Mouse (Mus musculus) liver, adult 2 months (tissue): ENCODE results near the gene Abcg5. TPM values are rescaled to one million over a fixed set of nuclear protein-coding genes. Genes with fewer than 3 reads are reported as not detected.

Source experiments
- DNase-seq: peaks from one replicate; pipeline ENCODE4 v3.0.0-alpha.2; 2011; ENCODE audit warnings: low read depth, low spot score; ENCODE audit errors: extremely low read depth
- H3K27ac ChIP-seq: fragments of 200-500 bp; replicated peaks from 2 replicates; pipeline ENCODE4 v1.5.1; 2012; ENCODE audit warnings: low read depth, mild to moderate bottlenecking, control low read depth, inconsistent platforms, low read length; ENCODE audit not compliant: insufficient read depth
- H3K27me3 ChIP-seq: fragments of 200-500 bp; 2 replicates; pipeline ENCODE4 v1.6.1; 2012; ENCODE audit warnings: mild to moderate bottlenecking, moderate library complexity, low read length, inconsistent platforms; ENCODE audit not compliant: control insufficient read depth, insufficient read depth
- H3K36me3 ChIP-seq: fragments of 200-500 bp; 2 replicates; pipeline ENCODE4 v1.6.1; 2012; ENCODE audit warnings: low read length, inconsistent platforms; ENCODE audit not compliant: control insufficient read depth, insufficient read depth
- H3K4me1 ChIP-seq: fragments of 200-500 bp; 2 replicates; pipeline ENCODE4 v1.6.1; 2011; ENCODE audit warnings: low read length; ENCODE audit not compliant: control insufficient read depth, insufficient read depth
- H3K4me3 ChIP-seq: fragments of 200-500 bp; 2 replicates; pipeline ENCODE4 v1.5.1; 2011; ENCODE audit warnings: low read depth, mild to moderate bottlenecking, control low read depth, low read length, moderate library complexity; ENCODE audit not compliant: insufficient read depth
- H3K79me2 ChIP-seq: fragments of 200-500 bp; 2 replicates; pipeline ENCODE4 v1.6.1; 2012; ENCODE audit warnings: inconsistent platforms, mild to moderate bottlenecking, low read length, moderate library complexity; ENCODE audit not compliant: control insufficient read depth, insufficient read depth
- H3K9ac ChIP-seq: fragments of 200-500 bp; 2 replicates; pipeline ENCODE4 v1.6.1; 2012; ENCODE audit warnings: low read depth, mild to moderate bottlenecking, control low read depth, inconsistent platforms, low read length
- CTCF ChIP-seq: fragments of 200-500 bp; IDR thresholded peaks from 2 replicates; pipeline ENCODE4 v1.5.1; 2011; ENCODE audit warnings: low read depth, low read length, control low read depth
- POLR2A ChIP-seq: fragments of 200-500 bp; IDR thresholded peaks from 2 replicates; pipeline ENCODE4 v1.6.1; 2011; ENCODE audit warnings: low read length, control low read depth; ENCODE audit not compliant: insufficient read depth; ENCODE audit errors: extremely low read depth
- WGBS: fragments of 180-500 bp; shearing (Covaris S2); methylation state at CpG from one replicate; pipeline ENCODE4 v1.1.7; 2018; 5-methylcytosine and 5-hydroxymethylcytosine counted together
- polyA plus RNA-seq: library from polyadenylated mRNA; depleted of rRNA; stranded (reverse); fragments of >200 nt; gene quantifications from 2 replicates; pipeline ENCODE4 v1.2.3, GENCODE M21; 2012; rRNA removed
- total RNA-seq: library from RNA; depleted of rRNA; stranded (reverse); fragments of >200 nt; gene quantifications from 2 replicates; pipeline ENCODE4 v1.2.3, GENCODE M21; 2014; rRNA removed

The Abcg5 gene
- total RNA-seq: 109 and 133 TPM in 2 replicates
- polyA plus RNA-seq: 100 and 118 TPM in 2 replicates

DNA sequence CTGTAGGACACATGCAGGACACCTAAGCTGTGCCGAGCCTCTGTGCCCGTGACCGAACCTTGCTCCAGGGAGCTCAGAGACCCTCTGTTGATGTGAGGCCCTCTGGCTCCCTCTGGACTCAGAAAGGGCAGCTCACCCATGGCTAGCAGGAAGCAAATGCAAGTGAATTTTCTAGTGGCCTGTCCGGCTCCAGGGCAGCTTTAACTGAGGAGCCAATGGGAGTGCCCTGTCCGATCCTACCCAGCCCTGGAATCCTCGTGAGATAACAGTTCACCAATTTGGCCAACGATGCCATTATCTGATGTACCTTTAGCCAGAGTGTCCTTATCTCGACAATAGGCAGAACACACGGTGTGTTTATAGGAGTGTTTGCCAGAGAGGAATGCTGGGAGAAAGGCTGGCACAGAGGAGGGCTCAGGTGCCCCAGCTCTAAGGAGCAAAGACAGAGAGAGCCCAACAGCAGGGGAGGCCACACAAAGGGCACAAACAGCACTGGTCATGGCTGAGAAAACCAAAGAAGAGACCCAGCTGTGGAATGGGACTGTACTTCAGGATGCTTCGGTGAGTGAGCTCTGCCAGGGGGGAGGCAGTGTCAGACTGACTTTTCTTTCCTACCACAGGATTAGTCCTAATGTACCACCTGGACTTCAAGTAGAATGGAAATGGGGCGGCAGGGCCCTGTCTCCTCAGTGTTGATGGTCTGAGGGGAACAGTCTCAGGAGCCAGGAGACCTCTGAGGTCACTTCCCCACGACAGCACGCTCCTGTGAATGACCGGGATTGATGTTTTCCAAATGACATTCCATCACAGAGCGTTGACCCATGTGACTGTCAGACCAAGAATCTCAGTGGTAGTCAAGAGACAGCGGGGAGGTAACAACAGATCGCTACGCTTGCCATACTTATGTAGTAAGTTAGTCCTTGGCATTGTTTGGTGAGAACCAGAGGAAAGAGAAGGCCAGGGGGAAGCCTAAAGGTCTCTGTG is at the start of gene Abcg5:
Abcg5 (minus strand) TSS at position 278 of the 984 bp plus-strand sequence.
- peak within 1 kb of the TSS; percentile 81 for H3K4me3 ChIP-seq
- H3K79me2 ChIP-seq: peaks cover 13% of the 10 kb centered on the region; the same call in 1 of the 2 replicates
- peak; percentile 100 for DNase-seq
- peaks cover 13% of the 10 kb centered on the region; the same call in 1 of the 2 replicates for H3K36me3 ChIP-seq
- 17% methylated on average over 18 of the region's 18 CpGs for WGBS
- no peaks in the 10 kb centered on the region for H3K27me3 ChIP-seq
- TF ChIP-seq POLR2A (peak; percentile 52; the same call in 1 of the 2 replicates), CTCF (peak; percentile 36; the same call in 1 of the 2 replicates)
- H3K9ac ChIP-seq: peak within 1 kb of the TSS; percentile 89
- peaks cover 20% of the 10 kb centered on the region for H3K4me1 ChIP-seq
- peak within 1 kb of the TSS; percentile 99 for H3K27ac ChIP-seq

DNA sequence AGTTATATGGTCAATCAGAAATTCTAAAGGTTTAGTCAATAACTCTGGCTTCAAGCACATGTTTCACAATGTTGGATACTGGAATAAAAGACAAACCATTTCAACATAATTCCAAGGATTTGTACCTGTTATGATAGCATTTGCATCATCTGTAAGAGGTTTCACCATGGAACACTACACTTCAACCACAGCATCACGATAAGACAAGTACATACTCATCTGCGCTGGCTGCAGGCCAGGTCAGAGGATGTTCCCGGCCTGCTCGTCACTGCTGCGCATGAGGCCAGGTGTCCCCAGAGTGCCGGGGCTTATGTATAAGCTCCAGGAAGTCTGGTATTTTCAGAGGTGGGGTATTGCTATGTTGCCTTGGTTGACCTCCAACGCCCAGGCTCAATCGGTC is 49.8 kb upstream of the Abcg5 start:
- H3K79me2 ChIP-seq: peaks cover 14% of the 10 kb centered on the region; the same call in 1 of the 2 replicates
- WGBS: 22% methylated on average over 8 of the region's 8 CpGs
- H3K9ac ChIP-seq: peak overlapping the region; percentile 19
- H3K36me3 ChIP-seq: peaks cover 36% of the 10 kb centered on the region
- peaks cover 24% of the 10 kb centered on the region for H3K4me1 ChIP-seq
- H3K27me3 ChIP-seq: no peaks in the 10 kb centered on the region
- TF ChIP-seq POLR2A (no peak), CTCF (no peak)
- H3K27ac ChIP-seq: peak overlapping the region; percentile 93
- DNase-seq: peak; percentile 97
- no peak overlapping the region for H3K4me3 ChIP-seq

- Histone ChIP-seq H3K9ac (no peak overlapping the region), H3K27ac (peak overlapping the region; percentile 25; the same call in 1 of the 2 replicates), H3K27me3 (no peaks in the 10 kb centered on the region), H3K36me3 (peaks cover 44% of the 10 kb centered on the region), H3K4me1 (peaks cover 19% of the 10 kb centered on the region), H3K79me2 (peaks cover 7% of the 10 kb centered on the region; the same call in 1 of the 2 replicates), H3K4me3 (no peak overlapping the region)
- no peak for DNase-seq
- WGBS: 94% methylated on average over 12 of the region's 12 CpGs
- TF ChIP-seq CTCF: no peak
- TF ChIP-seq POLR2A: no peak
These were observed 48.5 kb upstream of the Abcg5 start for GRCm38 (mm10) chr17:84731361-84731760.

GRCm38 (mm10) chr17:84729140-84729539 is 46.3 kb upstream of the Abcg5 start:
- TF ChIP-seq POLR2A: no peak
- TF ChIP-seq CTCF: no peak
- Histone ChIP-seq H3K79me2 (peaks cover 4% of the 10 kb centered on the region; the same call in 1 of the 2 replicates), H3K4me1 (peaks cover 9% of the 10 kb centered on the region), H3K9ac (no peak overlapping the region), H3K27ac (no peak overlapping the region), H3K36me3 (peaks cover 54% of the 10 kb centered on the region), H3K4me3 (no peak overlapping the region), H3K27me3 (no peaks in the 10 kb centered on the region)
- DNase-seq: no peak
- WGBS: 95% methylated on average over 5 of the region's 5 CpGs

DNA sequence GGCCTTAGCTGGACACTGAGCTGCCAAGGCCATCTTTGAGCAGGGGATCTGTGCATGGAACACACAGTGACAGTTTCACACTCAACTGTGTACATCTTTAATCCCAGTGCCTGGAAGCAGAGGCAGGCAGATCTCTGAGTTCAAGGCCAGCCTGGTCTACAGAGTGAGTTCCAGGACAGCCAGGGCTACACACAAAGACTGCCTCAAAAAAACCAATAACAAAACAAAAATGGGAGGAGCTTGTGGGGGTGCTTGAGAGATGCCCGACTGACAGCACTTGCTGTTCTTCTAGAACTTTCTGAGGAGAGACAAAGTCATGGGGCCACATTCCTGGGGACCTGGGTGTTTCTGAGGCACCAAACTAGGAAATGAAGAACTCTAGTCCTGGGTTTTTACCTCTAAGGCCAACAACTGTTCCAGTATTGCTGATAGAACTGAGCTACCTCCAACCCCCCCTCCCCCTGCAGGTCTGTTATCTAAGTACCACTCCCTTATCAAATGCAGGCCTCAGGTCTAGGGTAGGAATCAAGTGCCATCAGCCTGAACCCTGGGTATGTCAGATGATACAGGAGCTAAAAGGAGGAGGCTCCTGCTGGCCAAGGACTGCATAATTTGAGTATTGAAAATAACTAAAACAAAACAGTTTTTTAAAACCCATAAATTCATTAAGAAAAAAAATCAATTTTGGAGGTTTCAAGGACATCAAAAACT is 45.5 kb upstream of the Abcg5 start:
- DNase-seq: no peak
- Histone ChIP-seq H3K36me3 (peaks cover 58% of the 10 kb centered on the region), H3K27ac (no peak overlapping the region), H3K4me1 (peaks cover 5% of the 10 kb centered on the region), H3K9ac (no peak overlapping the region), H3K79me2 (peaks cover 4% of the 10 kb centered on the region; the same call in 1 of the 2 replicates), H3K27me3 (no peaks in the 10 kb centered on the region), H3K4me3 (no peak overlapping the region)
- no peak for TF ChIP-seq CTCF
- TF ChIP-seq POLR2A: no peak
- WGBS: 40% methylated on average over 1 of the region's 1 CpGs
